ENCODE assay signal across 18 mouse cellular contexts in the genomic region with DNA sequence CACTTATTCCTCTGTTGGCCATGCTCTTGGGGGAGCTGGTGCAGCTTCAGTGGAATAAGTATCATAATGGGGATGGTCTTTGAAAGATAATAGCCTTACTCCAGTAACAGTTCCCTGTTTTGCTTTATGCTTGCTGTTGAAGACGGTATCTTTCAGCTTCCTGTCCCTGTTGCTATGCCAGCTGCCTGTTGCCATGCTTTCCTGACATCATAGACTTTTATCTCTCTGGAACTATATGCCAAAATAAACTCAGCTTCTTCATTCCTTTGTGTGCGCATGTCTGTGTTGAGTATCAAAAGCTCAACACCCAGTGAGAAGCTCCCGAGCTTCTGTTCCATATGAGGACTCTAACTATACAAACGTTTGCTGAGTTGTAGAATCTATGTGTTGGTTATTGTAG.
"Had no signal": no experiment of that assay in that cellular context is flagged by ENCODE, and none has a peak within 500 bp of the region (broad histone marks: within the 10 kb centered on the region; RNA-seq: fewer than 3 reads in every experiment).

No protein-coding gene starts in this region.

- H3K4me3 ChIP-seq: midbrain, embryonic 10.5 days; midbrain, embryonic 12.5 days; myocyte; neural tube, embryonic 13.5 days; neural tube, embryonic 15.5 days had no signal

- H3K27me3 ChIP-seq: midbrain, embryonic 12.5 days; neural tube, embryonic 13.5 days; neural tube, embryonic 15.5 days had no signal

- H3K9ac ChIP-seq: lung, embryonic 14.5 days; midbrain, embryonic 12.5 days; neural tube, embryonic 13.5 days; neural tube, embryonic 15.5 days had no signal

- H3K27ac ChIP-seq: midbrain, embryonic 10.5 days; midbrain, embryonic 12.5 days; neural tube, embryonic 13.5 days; neural tube, embryonic 15.5 days had no signal

- DNase-seq: lung, adult 18-20 months; lung, embryonic 14.5 days; lung, postnatal 10 days; lung, postnatal 4 days; midbrain, embryonic 14.5 days; retina, postnatal 1 day; right cerebral cortex, adult 18-20 months; right cerebral cortex, postnatal 14 days; spleen, adult 18-20 months; thymus, adult 18-20 months; thymus, postnatal 14 days; thymus, postnatal 36 days had no signal

- H3K36me3 ChIP-seq: midbrain, embryonic 10.5 days; midbrain, embryonic 12.5 days; neural tube, embryonic 13.5 days; neural tube, embryonic 15.5 days had no signal

- H3K9me3 ChIP-seq: midbrain, embryonic 10.5 days; midbrain, embryonic 12.5 days; neural tube, embryonic 13.5 days; neural tube, embryonic 15.5 days had no signal

- ATAC-seq: midbrain, embryonic 16.5 days had no signal

- H3K4me2 ChIP-seq: lung, embryonic 14.5 days; midbrain, embryonic 12.5 days; neural tube, embryonic 13.5 days; neural tube, embryonic 15.5 days had no signal

- H3K4me1 ChIP-seq: midbrain, embryonic 12.5 days; neural tube, embryonic 13.5 days; neural tube, embryonic 15.5 days had no signal
